Mouse (Mus musculus) cerebellum, adult 2 months (tissue): ENCODE data around the gene Grik3.

ENCODE experiments used
- CTCF ChIP-seq: fragments of 200-500 bp; IDR thresholded peaks from 2 replicates; pipeline ENCODE4 v1.5.1; 2011; ENCODE audit warnings: low read depth, mild to moderate bottlenecking, control low read depth, low read length, moderate library complexity, borderline replicate concordance; ENCODE audit not compliant: insufficient read depth
- POLR2A ChIP-seq: fragments of 200-500 bp; IDR thresholded peaks from 2 replicates; pipeline ENCODE4 v1.6.1; 2011; ENCODE audit warnings: low read length, control low read depth, borderline replicate concordance; ENCODE audit not compliant: insufficient read depth

DNA sequence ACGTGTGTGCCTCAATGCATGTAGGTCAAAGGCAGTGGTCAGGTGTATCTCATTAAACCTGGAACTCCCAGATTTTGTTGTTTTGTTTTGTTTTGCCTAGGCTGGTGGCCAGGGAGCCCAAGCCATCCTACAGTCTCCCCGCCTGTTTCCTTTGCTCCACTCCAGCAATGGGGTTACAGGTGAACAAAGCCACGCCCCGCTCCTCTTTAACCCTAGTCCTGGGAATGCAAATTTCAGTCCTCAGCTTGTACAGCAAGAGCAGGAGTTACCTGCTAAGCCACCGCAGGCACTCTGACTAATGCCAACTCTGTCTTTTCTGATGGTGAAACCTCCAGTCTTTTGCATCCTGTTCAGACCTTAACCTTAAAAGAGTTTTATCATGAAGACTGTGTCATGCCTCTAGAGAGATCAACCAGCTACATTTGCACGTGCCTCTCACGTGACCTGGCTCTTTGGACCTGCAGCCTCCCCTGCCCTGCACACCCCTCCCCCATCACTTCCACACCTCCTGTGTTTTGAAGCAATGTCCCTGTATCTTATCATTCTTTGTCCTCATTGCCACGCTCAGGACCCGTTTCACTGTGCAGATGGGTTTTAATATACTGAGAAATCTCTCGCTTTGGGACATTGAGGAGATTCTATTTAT lies 117.0 kb downstream of the Grik3 start:
- TF ChIP-seq POLR2A (no peak), CTCF (no peak)
